Mouse (Mus musculus) midbrain, embryonic 11.5 days (tissue): ENCODE measurements at regions not wholly inside any gene's neighbourhood (a gene's known extent, or its start where the extent isn't known, plus 50 kb on each side); places are given as distances from the start of the nearest gene placed in this dataset.

ENCODE experiments used
- ATAC-seq: fragments of 200-750 bp; cut with Nextera tagmentation; 2 replicates; pipeline ENCODE4 v1.8.0; 2017; ENCODE audit warnings: moderate TSS enrichment, moderate library complexity; ENCODE audit not compliant: low FRiP score
- DNase-seq: peaks from one replicate; pipeline ENCODE4 v3.0.0; 2015; ENCODE audit warnings: low spot score; ENCODE audit errors: missing footprints
- H3K27ac ChIP-seq: fragments of 300-500 bp; sonication (generic); 2 replicates; pipeline ENCODE4 v1.5.1; 2014; ENCODE audit warnings: low read depth, low read length
- H3K27me3 ChIP-seq: fragments of 300-500 bp; sonication (generic); 2 replicates; pipeline ENCODE4 v1.6.1; 2014; ENCODE audit warnings: mild to moderate bottlenecking, low read length, moderate library complexity, mixed read lengths; ENCODE audit not compliant: control insufficient read depth, insufficient read depth
- H3K36me3 ChIP-seq: fragments of 300-500 bp; sonication (generic); 2 replicates; pipeline ENCODE4 v1.6.1; 2014; ENCODE audit warnings: mild to moderate bottlenecking, low read length, moderate library complexity, mixed read lengths; ENCODE audit not compliant: control insufficient read depth, insufficient read depth
- H3K4me1 ChIP-seq: fragments of 300-500 bp; sonication (generic); 2 replicates; pipeline ENCODE4 v1.6.1; 2014; ENCODE audit warnings: low read length; ENCODE audit not compliant: control insufficient read depth, insufficient read depth
- H3K4me2 ChIP-seq: fragments of 300-500 bp; sonication (generic); 2 replicates; pipeline ENCODE4 v1.6.1; 2014; ENCODE audit warnings: mild to moderate bottlenecking, moderate library complexity
- H3K4me3 ChIP-seq: fragments of 300-500 bp; sonication (generic); 2 replicates; pipeline ENCODE4 v1.5.1; 2014; ENCODE audit warnings: low read depth, low read length
- H3K9ac ChIP-seq: fragments of 300-500 bp; sonication (generic); 2 replicates; pipeline ENCODE4 v1.6.1; 2014; ENCODE audit warnings: low read length
- H3K9me3 ChIP-seq: fragments of 300-500 bp; sonication (generic); 2 replicates; pipeline ENCODE4 v1.6.1; 2016; ENCODE audit warnings: low read length; ENCODE audit not compliant: control insufficient read depth
- WGBS: fragments of 180-500 bp; shearing (Covaris S2); extraction: QIAGEN DNeasy Blood & Tissue Kit; methylation state at CpG from one replicate; pipeline ENCODE4 v1.1.7; 2014; 5-methylcytosine and 5-hydroxymethylcytosine counted together

DNA sequence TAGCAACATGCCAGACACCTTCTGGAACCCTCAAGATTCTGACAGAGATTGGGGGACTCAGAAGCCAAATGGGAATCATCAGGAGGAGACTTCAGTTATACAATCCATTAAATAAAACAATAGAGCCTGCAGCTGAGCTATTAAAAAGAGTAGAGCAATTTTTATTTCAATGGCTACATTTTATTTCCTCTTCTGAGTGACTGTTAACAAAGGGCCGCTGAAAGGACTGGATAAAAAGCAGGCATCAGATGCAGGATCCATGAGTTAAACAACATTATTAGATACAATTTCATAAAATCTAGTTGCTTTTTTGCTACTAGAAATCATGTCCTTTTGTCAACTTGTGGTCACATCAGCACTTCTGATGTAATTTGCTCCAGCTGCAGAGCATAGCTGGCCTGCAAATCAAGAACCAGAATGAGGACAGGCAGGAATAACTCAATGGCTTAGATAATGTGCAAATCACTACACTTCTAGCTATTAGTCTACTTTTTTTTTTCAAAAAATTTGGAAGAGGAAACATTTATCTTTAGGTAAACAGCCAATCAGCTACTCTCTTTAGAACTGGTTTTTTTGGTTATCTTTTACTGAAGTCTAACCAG is 529.5 kb upstream of the Mef2c start:
- ATAC-seq (no peak), DNase-seq (no peak)
- H3K4me2 ChIP-seq = no peak overlapping the region
- H3K4me3 ChIP-seq = no peak overlapping the region
- H3K4me1 ChIP-seq = no peaks in the 10 kb centered on the region
- H3K36me3 ChIP-seq = no peaks in the 10 kb centered on the region
- no peak overlapping the region for H3K27ac ChIP-seq
- no peaks in the 10 kb centered on the region for H3K27me3 ChIP-seq
- WGBS = 85% methylated on average over 1 of the region's 1 CpGs
- H3K9ac ChIP-seq = no peak overlapping the region
- H3K9me3 ChIP-seq = no peaks in the 10 kb centered on the region

DNA sequence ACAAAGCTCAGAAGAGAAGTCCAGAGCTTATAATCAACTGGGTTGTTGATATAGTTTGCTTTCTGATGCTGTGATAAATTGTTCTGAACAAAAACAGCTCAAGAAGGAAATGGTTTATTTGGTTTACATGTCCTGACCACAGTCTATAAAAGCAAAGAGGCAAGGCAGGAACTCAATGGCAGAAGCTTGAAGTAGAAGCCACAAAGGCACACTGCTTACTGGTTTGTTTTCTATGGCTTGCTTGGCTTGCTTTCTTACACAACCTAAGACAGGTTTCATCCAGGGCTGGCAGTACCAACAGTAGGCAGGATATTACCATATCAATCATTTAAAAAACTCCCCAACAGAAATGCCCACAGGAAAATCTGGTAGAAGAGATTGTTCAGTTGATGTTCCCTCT is 502.7 kb upstream of the Mef2c start:
- Histone ChIP-seq H3K27me3 (no peaks in the 10 kb centered on the region), H3K9ac (no peak overlapping the region)

DNA sequence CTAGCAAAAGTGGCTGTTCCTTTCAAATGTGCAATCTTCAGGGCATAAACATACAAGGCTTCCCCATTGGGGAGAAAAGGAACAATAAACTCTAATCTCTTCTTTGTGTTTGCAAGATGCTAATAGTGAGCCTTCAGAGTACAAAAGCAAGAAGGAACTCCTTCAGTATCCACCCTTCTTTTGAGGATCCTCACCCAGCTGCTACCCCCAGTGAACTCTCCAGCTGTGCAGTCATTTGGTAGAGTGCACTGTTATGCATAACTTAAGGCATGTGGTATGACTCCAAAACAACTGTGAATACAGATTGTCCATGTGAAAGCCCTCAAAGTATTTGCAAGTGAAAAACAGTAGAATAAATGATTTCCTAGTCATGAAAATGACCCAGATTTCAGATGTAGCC is 487.1 kb upstream of the Mef2c start:
- Histone ChIP-seq H3K9ac (no peak overlapping the region), H3K27me3 (no peaks in the 10 kb centered on the region), H3K27ac (no peak overlapping the region), H3K4me3 (no peak overlapping the region), H3K9me3 (no peaks in the 10 kb centered on the region), H3K4me1 (peaks cover 3% of the 10 kb centered on the region; the same call in 1 of the 2 replicates), H3K4me2 (no peak overlapping the region), H3K36me3 (no peaks in the 10 kb centered on the region)
- ATAC-seq (peak; percentile 67; the same call in 1 of the 2 replicates), DNase-seq (no peak)

More for the DNA sequence above, 502.7 kb upstream of the Mef2c start:
- DNase-seq (no peak), ATAC-seq (no peak)
- H3K36me3 ChIP-seq = no peaks in the 10 kb centered on the region
- H3K9me3 ChIP-seq = no peaks in the 10 kb centered on the region
- H3K4me1 ChIP-seq = no peaks in the 10 kb centered on the region
- no peak overlapping the region for H3K4me2 ChIP-seq
- H3K4me3 ChIP-seq = no peak overlapping the region
- no peak overlapping the region for H3K27ac ChIP-seq

DNA sequence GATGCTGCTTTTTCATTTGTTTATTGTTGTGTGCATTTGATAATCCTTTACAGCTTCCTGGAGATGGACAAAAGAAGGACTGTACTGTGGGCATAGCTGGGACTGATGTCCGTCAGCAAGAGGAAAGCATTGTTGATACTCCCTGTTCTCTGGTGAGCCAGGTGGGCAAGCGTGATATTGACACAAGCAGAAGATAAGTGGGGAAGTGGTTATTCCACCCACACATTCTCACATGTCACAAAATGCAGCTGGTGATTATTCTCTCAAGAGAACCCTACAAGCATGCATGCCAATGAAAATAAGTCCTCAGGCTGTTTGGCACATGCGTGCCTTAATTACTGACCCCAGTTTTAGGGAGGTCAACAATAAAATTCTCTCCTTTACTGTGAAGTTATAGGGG is 483.0 kb upstream of the Mef2c start:
- WGBS = 77% methylated on average over 3 of the region's 3 CpGs
- no peak overlapping the region for H3K4me3 ChIP-seq
- no peak overlapping the region for H3K27ac ChIP-seq
- H3K4me2 ChIP-seq = no peak overlapping the region
- H3K36me3 ChIP-seq = no peaks in the 10 kb centered on the region
- no peaks in the 10 kb centered on the region for H3K27me3 ChIP-seq
- peaks cover 3% of the 10 kb centered on the region; the same call in 1 of the 2 replicates for H3K4me1 ChIP-seq
- 0 out of 2 replicates have a peak, but pooled peaks have one; percentile 14 for ATAC-seq
- DNase-seq = no peak
- H3K9ac ChIP-seq = no peak overlapping the region
- H3K9me3 ChIP-seq = no peaks in the 10 kb centered on the region

DNA sequence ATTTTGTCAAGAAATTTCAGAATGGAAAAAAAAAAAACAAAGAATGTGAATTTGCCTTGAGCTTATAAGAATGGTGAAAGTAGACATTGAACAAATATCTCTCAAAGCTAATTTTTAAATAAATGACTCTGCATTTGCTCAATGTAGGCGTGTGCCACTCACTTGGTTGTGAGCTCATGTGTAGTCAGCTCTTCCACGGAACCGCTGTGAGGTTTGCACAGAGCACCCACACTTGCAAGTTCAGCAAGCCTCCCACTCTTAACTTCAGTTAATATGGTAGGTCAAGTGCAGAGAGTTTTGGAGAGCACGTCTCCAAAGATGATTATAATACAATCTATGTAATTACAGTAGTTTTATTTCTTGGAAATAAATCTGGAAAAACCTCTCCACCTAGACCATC is 479.9 kb upstream of the Mef2c start:
- no peaks in the 10 kb centered on the region for H3K36me3 ChIP-seq
- H3K27ac ChIP-seq = no peak overlapping the region
- no peaks in the 10 kb centered on the region for H3K27me3 ChIP-seq
- no peak overlapping the region for H3K4me3 ChIP-seq
- no peak overlapping the region for H3K9ac ChIP-seq
- H3K4me1 ChIP-seq = no peaks in the 10 kb centered on the region
- ATAC-seq = no peak
- H3K9me3 ChIP-seq = no peaks in the 10 kb centered on the region
- 91% methylated on average over 4 of the region's 4 CpGs for WGBS
- no peak for DNase-seq
- no peak overlapping the region for H3K4me2 ChIP-seq

DNA sequence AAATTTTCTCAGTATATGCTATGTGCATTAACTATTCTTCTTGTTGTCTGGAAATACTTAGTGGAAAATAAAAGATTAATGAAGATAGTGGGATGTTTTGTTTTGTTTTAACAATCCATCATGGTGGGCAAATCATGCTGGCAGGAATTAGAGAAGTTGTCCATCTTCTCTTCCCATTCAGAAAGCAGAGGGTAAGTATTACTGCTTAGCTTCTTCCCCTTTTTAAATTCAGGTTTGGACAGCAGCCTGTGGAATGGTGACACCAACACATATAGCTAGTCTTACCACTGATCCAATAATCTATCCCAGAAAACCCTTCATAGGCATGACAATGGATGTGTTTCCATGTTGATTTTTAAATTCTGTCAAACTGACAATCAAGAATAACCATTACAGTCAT is 467.9 kb upstream of the Mef2c start:
- no peaks in the 10 kb centered on the region for H3K27me3 ChIP-seq
- no peaks in the 10 kb centered on the region for H3K36me3 ChIP-seq
- no peak overlapping the region for H3K27ac ChIP-seq
- ATAC-seq (no peak), DNase-seq (no peak)
- H3K4me3 ChIP-seq = no peak overlapping the region
- H3K4me1 ChIP-seq = no peaks in the 10 kb centered on the region
- no peaks in the 10 kb centered on the region for H3K9me3 ChIP-seq
- H3K4me2 ChIP-seq = no peak overlapping the region
- no peak overlapping the region for H3K9ac ChIP-seq

DNA sequence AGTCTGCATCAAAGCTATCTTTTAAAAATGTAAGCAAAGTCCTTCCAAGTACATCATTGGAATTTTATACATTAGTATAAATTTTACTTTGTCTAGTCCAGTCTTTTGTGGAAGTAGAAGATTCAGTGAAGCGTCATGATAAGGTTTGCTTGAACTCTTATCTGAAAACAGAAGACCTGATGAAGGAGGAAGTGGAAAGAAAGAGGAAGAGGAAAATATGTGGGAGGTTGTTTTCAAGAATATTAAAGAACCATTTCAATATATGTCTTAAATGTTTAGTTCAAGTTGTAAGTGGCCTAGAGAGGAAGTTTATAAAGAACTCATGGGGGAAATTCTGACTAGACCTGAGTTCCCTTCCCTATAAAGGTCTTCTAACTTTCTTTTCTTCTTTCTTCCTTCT is 462.3 kb upstream of the Mef2c start:
- H3K4me1 ChIP-seq = no peaks in the 10 kb centered on the region
- H3K27ac ChIP-seq = no peak overlapping the region
- no peak for DNase-seq

DNA sequence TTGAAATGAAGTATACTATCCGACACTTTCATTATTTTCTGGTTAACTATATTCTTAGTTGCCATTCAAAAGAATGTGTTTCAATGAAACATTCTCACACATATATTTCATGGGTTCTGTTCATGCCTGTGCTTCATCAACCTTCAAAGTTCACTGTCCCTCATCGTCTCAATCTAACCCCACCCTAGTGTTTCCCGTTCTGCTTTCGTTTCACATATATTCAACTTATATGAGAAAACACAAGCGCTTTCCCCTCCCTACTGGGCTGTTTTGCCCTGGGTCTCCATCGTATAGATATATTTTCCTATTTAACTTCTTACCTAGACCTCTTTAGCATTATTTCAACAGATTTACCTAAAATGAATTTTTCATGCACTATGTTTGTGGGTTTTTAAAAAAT is 458.3 kb upstream of the Mef2c start:
- no peaks in the 10 kb centered on the region for H3K9me3 ChIP-seq
- no peaks in the 10 kb centered on the region for H3K27me3 ChIP-seq
- no peaks in the 10 kb centered on the region for H3K36me3 ChIP-seq
- DNase-seq (no peak), ATAC-seq (no peak)
- H3K9ac ChIP-seq = no peak overlapping the region
- no peak overlapping the region for H3K4me3 ChIP-seq
- no peak overlapping the region for H3K27ac ChIP-seq
- no peak overlapping the region for H3K4me2 ChIP-seq
- no peaks in the 10 kb centered on the region for H3K4me1 ChIP-seq
- WGBS = 94% methylated on average over 6 of the region's 6 CpGs

More for the DNA sequence above, 462.3 kb upstream of the Mef2c start:
- H3K9ac ChIP-seq = no peak overlapping the region
- no peak overlapping the region for H3K4me3 ChIP-seq
- H3K36me3 ChIP-seq = no peaks in the 10 kb centered on the region
- no peak overlapping the region for H3K4me2 ChIP-seq
- no peak for ATAC-seq
- 98% methylated on average over 1 of the region's 1 CpGs for WGBS
- H3K27me3 ChIP-seq = no peaks in the 10 kb centered on the region
- no peaks in the 10 kb centered on the region for H3K9me3 ChIP-seq

DNA sequence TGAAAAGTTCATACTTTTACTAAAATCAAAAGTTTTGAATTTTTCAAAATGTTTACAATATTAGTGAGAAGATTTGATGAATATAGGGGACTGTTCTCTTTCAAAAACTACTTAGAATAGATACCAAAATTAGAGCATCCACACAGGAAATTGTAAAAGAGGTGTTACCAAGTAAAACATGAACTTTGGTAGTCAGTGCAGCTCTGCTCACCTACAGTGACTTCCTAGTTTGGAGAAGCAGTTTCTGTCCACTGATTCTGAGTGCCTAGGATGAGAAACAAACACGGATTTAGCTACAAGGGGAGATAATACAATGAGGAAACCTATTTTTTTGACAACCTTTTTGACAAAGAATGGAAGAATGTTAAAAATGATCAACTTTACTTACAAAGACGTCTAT is 457.9 kb upstream of the Mef2c start:
- no peak overlapping the region for H3K4me3 ChIP-seq
- ATAC-seq (no peak), DNase-seq (no peak)
- H3K27ac ChIP-seq = no peak overlapping the region
- WGBS = 75% methylated on average over 2 of the region's 2 CpGs
- H3K27me3 ChIP-seq = no peaks in the 10 kb centered on the region
- no peaks in the 10 kb centered on the region for H3K36me3 ChIP-seq
- H3K4me2 ChIP-seq = no peak overlapping the region
- H3K9me3 ChIP-seq = no peaks in the 10 kb centered on the region
- no peaks in the 10 kb centered on the region for H3K4me1 ChIP-seq
- no peak overlapping the region for H3K9ac ChIP-seq
